Mouse (Mus musculus): ENCODE results near the gene Bad. TPM values are rescaled to one million over a fixed set of nuclear protein-coding genes. Genes with fewer than 3 reads are reported as not detected.
"Not testable (repeated sequence)": the region's sequence is repeated elsewhere in the genome, so short reads cannot be mapped to it uniquely, and the experiment has no call there.

The Bad gene
- total RNA-seq, 2 experiments from 2014 or later, result 10.8 to 14.4 TPM

DNA sequence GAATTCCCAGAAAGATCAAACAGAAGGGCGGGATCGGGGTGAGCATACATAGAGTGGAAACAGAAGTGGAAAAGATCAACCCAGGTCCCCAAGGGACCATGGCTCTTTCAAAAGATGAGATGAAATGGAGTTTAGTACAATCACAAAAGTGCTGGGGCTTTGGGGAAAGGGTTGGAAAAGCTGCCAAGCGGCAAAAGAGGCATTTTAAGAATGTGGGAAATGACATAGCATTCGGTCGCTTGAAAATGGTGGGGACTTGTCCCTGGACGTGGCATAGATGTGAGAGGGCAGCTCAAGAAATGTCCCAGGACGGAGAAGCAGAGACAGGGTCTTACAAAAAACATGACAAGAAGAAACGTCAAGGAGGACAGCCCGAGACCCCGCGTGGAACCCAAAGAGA lies 32.6 kb upstream of the Bad start:
- Histone ChIP-seq H3K4me3 (peak overlapping the region; percentile 91), H3K27ac (peak overlapping the region; percentile 99)
- intact Hi-C loops (cut with DNase I), result loop anchor here (5.0 kb wide), 1 partner anchor 72 kb away; no protein-coding TSS in a partner anchor
- DNase-seq, result no peak
- no peak for TF ChIP-seq CTCF (IDR thresholded peaks at IDR 0.05)

DNA sequence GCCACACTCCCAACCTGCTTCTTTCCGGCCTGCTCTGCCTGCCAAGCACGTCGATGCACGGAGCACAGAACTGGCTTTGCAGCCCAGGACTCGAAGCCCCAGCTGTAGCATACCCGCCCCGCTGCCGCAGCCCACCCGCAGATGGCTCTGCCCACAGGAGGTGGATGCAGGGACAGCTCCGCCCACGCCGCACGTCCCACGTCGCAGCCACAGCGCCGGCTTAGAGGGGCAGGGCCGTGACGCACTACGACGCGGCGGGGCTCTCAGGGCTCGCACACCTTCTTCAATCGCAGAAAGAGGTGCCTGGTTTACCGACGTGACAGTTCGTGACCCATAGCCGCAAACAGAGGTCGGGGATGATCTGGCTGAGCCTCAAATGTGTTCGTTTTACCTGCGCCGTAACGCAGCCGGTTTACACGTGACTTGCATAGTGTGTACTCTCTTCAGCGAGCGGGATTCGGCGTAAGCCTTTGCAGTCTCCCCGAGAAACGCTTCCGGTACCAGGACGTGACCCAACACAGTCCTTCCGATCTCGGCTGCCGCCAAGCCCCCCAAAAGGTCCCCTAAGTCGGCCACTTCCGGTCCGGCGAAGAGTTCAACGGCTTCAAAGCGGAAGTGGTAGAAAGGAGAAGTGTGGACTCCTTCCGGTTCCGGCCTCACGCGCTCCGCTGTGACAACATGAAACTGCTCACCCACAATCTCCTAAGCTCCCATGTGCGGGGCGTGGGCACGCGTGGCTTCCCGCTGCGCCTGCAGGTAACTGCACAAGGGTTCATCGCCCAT lies 32.0 kb upstream of the Bad start, which contains the start of the genes Trmt112 and Prdx5:
Gene Trmt112, plus strand, starts transcription at position 192 of the 783 bp plus-strand sequence.
Gene Prdx5, minus strand, starts transcription at position 600 of the 783 bp plus-strand sequence.
- TF ChIP-seq CTCF (IDR thresholded peaks at IDR 0.05), result no peak
- DNase-seq, result peak; percentile 93
- H3K4me3 ChIP-seq, result peak within 1 kb of the TSS; percentile 91
- peak within 1 kb of the TSS; percentile 99 for H3K27ac ChIP-seq
- intact Hi-C loops (cut with DNase I), result loop anchor here (5.0 kb wide), 1 partner anchor 72 kb away; no protein-coding TSS in a partner anchor

DNA sequence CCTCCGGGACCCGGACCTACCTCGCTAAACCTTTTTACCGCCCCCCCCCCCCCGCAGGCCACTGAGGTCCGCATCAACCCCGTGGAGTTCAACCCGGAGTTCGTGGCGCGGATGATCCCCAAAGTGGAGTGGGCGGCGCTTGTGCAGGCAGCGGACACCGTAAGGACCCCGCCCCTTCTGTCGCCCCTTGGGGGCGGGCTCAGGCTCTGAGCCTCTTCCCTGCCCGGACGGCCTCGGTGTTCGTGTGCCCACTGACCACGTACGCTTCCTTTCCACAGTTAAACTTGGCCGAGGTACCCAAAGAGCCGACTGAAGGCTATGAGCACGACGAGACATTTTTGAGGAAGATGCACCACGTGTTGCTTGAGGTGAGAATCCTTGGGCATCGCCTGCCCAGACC lies 31.4 kb upstream of the Bad start:
- intact Hi-C loops (cut with DNase I), result not testable (repeated sequence)
- DNase-seq, result peak; percentile 65
- Histone ChIP-seq H3K4me3 (peak overlapping the region; percentile 91), H3K27ac (peak overlapping the region; percentile 99)

GRCm38 (mm10) chr19:6911101-6912074 lies 30.3 kb upstream of the Bad start:
- intact Hi-C loops (cut with DNase I), result no loop called here
- Histone ChIP-seq H3K4me3 (peak overlapping the region; percentile 91), H3K27ac (no peak overlapping the region)
- TF ChIP-seq CTCF (IDR thresholded peaks at IDR 0.05), result no peak
- DNase-seq, result no peak

- no peak overlapping the region for H3K27ac ChIP-seq
- TF ChIP-seq CTCF (IDR thresholded peaks at IDR 0.05), result no peak
- intact Hi-C loops (cut with DNase I), result no loop called here
These were observed 29.3 kb upstream of the Bad start for GRCm38 (mm10) chr19:6912205-6912970.

GRCm38 (mm10) chr19:6913036-6913435 lies 28.6 kb upstream of the Bad start:
- no peak overlapping the region for H3K27ac ChIP-seq
- DNase-seq, result no peak
- no peak overlapping the region for H3K4me3 ChIP-seq
- no peak for TF ChIP-seq CTCF (IDR thresholded peaks at IDR 0.05)
- intact Hi-C loops (cut with DNase I), result no loop called here

More at GRCm38 (mm10) chr19:6912205-6912970, 29.3 kb upstream of the Bad start:
- H3K4me3 ChIP-seq, result no peak overlapping the region
- no peak for DNase-seq

DNA sequence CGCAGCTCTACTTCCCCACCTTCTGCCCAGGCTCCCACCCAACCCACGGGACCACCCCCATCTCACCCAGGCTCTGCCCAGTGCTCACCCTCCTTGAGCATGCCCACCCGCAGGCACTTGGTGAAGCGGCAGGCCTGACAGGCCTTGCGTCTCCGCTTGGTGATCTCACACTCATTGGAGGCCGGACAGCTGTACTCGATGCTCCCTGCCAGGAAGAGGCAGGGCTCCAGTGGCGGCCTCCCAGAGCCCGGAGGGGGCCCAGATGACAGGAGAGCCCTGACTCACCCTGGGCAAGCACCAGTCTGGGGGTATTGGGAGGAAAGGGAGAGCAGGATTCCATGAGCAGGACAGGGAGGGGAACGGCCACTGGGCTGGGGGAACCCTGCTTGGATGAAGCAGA lies 27.7 kb upstream of the Bad start:
- DNase-seq, result peak; percentile 63
- no peak for TF ChIP-seq CTCF (IDR thresholded peaks at IDR 0.05)
- intact Hi-C loops (cut with DNase I), result no loop called here
- no peak overlapping the region for H3K4me3 ChIP-seq
- peak overlapping the region; percentile 28; the same call in 1 of the 2 replicates for H3K27ac ChIP-seq

DNA sequence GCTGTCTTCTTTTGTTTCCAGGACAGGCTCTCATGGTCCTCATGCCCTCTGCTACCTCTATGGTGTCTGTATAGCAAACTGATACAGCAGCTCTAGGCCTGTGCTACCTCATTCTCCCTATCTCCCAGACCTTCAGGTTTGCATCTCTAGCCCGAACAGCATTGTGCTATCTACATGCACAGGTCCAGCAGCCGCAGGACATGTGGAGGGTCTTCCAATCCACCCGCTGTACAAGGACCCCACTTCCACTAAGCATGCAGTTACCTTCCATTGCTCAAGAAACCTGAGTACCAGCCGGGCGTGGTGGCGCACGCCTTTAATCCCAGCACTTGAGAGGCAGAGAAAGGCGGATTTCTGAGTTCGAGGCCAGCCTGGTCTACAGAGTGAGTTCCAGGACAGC lies 27.1 kb upstream of the Bad start:
- DNase-seq, result no peak
- H3K27ac ChIP-seq, result peak overlapping the region; percentile 28; the same call in 1 of the 2 replicates
- TF ChIP-seq CTCF (IDR thresholded peaks at IDR 0.05), result no peak
- no peak overlapping the region for H3K4me3 ChIP-seq
- intact Hi-C loops (cut with DNase I), result no loop called here

DNA sequence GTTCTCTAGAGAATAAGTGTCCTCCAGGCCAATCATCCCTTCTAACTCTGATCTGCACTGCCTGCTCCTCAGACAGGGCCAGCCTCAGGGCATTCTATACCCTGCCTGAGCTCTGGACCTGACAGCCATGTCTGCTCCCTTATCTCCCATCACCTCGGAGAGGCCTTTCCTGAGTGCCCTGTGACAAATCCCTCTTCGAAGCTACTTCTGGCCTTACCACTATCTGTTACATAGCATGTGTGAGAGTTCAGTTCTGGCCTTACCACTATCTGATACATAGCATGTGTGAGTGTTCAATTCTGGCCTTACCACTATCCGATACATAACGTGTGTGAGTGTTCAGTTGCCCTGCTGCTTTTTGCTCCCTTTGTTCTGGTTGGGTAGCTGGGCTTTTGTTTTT lies 26.4 kb upstream of the Bad start:
- intact Hi-C loops (cut with DNase I), result no loop called here
- H3K27ac ChIP-seq, result no peak overlapping the region
- no peak overlapping the region for H3K4me3 ChIP-seq
- no peak for TF ChIP-seq CTCF (IDR thresholded peaks at IDR 0.05)
- DNase-seq, result no peak

DNA sequence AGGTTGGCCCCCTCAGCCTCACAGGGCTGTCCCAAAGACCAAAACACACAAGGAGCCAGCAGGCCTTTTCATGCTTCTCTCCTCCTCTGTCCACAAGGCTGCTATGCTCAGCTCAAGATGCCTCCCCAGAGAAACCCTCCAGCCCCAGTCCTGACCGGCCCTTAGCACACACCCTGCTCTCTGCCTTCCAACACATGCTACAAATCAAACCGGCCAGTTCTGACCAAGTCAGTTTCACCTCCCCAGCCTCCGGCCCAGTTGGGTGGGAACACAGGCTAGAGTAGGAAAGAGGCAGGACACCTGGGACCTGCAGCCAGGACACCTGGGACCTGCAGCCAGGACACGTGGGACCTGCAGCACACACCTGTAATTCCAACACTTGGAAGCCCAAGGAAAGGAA lies 25.2 kb upstream of the Bad start:
- H3K27ac ChIP-seq, result no peak overlapping the region; the same call in 1 of the 2 replicates
- TF ChIP-seq CTCF (IDR thresholded peaks at IDR 0.05), result no peak
- intact Hi-C loops (cut with DNase I), result no loop called here
- H3K4me3 ChIP-seq, result no peak overlapping the region
- DNase-seq, result no peak

GRCm38 (mm10) chr19:6918321-6918720 lies 23.3 kb upstream of the Bad start:
- H3K4me3 ChIP-seq, result no peak overlapping the region
- no peak for TF ChIP-seq CTCF (IDR thresholded peaks at IDR 0.05)
- no peak overlapping the region for H3K27ac ChIP-seq
- no peak for DNase-seq
- intact Hi-C loops (cut with DNase I), result no loop called here

DNA sequence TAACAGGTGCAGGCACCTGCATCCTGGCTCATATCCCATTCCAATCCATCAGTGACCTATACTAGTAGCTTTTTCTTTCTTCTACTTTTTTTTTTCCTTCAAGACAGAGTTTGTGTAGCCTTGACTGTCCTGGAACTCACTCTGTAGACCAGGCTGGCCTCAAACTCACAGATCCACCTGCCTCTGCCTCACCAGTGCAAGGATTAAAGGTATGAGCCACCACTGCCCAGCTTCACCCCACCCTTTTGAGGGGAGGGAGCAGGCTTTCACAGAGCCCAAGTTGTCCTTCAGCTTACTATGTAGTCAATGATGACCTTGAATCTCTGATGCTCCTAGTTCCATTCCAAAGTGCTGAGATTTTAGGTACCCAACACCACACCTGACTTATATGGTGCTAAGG lies 22.2 kb upstream of the Bad start:
- Histone ChIP-seq H3K4me3 (no peak overlapping the region), H3K27ac (peak overlapping the region; percentile 91)
- no peak for DNase-seq
- no peak for TF ChIP-seq CTCF (IDR thresholded peaks at IDR 0.05)
- intact Hi-C loops (cut with DNase I), result no loop called here
